Mouse (Mus musculus) left cerebral cortex, postnatal 25 days (tissue): ENCODE measurements at regions not wholly inside any gene's neighbourhood (a gene's known extent, or its start where the extent isn't known, plus 50 kb on each side); places are given as distances from the start of the nearest gene placed in this dataset.
A peak's percentile ranks its signal among the peaks of the same experiment; 100 is the strongest.

Experiments
- DNase-seq, 2 experiments: peaks; one replicate each; pipeline ENCODE4 v3.0.0; 2022; ENCODE audit warnings: low spot score in 2 of 2, mixed read lengths in 1 of 2
- intact Hi-C: fragments of 180-260 bp; cut with DNase I; formaldehyde crosslinking; loops from one replicate; pipeline ENCODE4 v1.15.1; 2025

GRCm38 (mm10) chr9:43571086-43571485 lies 172.7 kb upstream of the Nectin1 start:
- no peak for DNase-seq
- intact Hi-C loops, result loop anchor here (5.0 kb wide), 1 partner anchor 176 kb away; no protein-coding TSS in a partner anchor

GRCm38 (mm10) chr9:43575659-43576058 lies 168.1 kb upstream of the Nectin1 start:
- intact Hi-C loops, result no loop called here
- no peak for DNase-seq

GRCm38 (mm10) chr9:43580653-43581052 lies 163.1 kb upstream of the Nectin1 start:
- no peak for DNase-seq
- intact Hi-C loops, result no loop called here

- DNase-seq, result no peak
- intact Hi-C loops, result no loop called here
These were observed 158.2 kb upstream of the Nectin1 start for GRCm38 (mm10) chr9:43585616-43586015.

- intact Hi-C loops, result loop anchor here (5.0 kb wide), 1 partner anchor 89 kb away; no protein-coding TSS in a partner anchor
- peak; percentile 76 to 94 for DNase-seq
These were observed 150.5 kb upstream of the Nectin1 start for GRCm38 (mm10) chr9:43593236-43593635.

- intact Hi-C loops, result loop anchor here (5.0 kb wide), 1 partner anchor 87 kb away; no protein-coding TSS in a partner anchor
- no peak for DNase-seq
These were observed 149.0 kb upstream of the Nectin1 start for GRCm38 (mm10) chr9:43594814-43595213.

- intact Hi-C loops, result no loop called here
- no peak for DNase-seq
These were observed 148.3 kb upstream of the Nectin1 start for GRCm38 (mm10) chr9:43595461-43595860.

- intact Hi-C loops, result no loop called here
These were observed 143.4 kb upstream of the Nectin1 start for GRCm38 (mm10) chr9:43600396-43600795.

GRCm38 (mm10) chr9:43617632-43618031 lies 126.2 kb upstream of the Nectin1 start:
- intact Hi-C loops, result no loop called here
- no peak for DNase-seq

More at GRCm38 (mm10) chr9:43600396-43600795, 143.4 kb upstream of the Nectin1 start:
- no peak for DNase-seq

GRCm38 (mm10) chr9:43627558-43627957 lies 116.2 kb upstream of the Nectin1 start:
- DNase-seq, result peak in 1 of 2 experiments; percentile 12
- intact Hi-C loops, result no loop called here

GRCm38 (mm10) chr9:43628786-43629185 lies 115.0 kb upstream of the Nectin1 start:
- intact Hi-C loops, result no loop called here

GRCm38 (mm10) chr9:43636372-43636965 lies 107.3 kb upstream of the Nectin1 start:
- no peak for DNase-seq
- intact Hi-C loops, result no loop called here

More at GRCm38 (mm10) chr9:43628786-43629185, 115.0 kb upstream of the Nectin1 start:
- no peak for DNase-seq

GRCm38 (mm10) chr9:43658186-43658585 lies 85.6 kb upstream of the Nectin1 start:
- DNase-seq, result peak in 1 of 2 experiments; percentile 32
- intact Hi-C loops, result no loop called here

- intact Hi-C loops, result no loop called here
- DNase-seq, result no peak
These were observed 84.5 kb upstream of the Nectin1 start for GRCm38 (mm10) chr9:43659237-43659636.

GRCm38 (mm10) chr9:43660151-43660550 lies 83.6 kb upstream of the Nectin1 start:
- intact Hi-C loops, result no loop called here
- DNase-seq, result no peak

- DNase-seq, result no peak
- intact Hi-C loops, result no loop called here
These were observed 82.8 kb upstream of the Nectin1 start for GRCm38 (mm10) chr9:43660896-43661563.

GRCm38 (mm10) chr9:43661646-43662045 lies 82.1 kb upstream of the Nectin1 start:
- no peak for DNase-seq
- intact Hi-C loops, result no loop called here

GRCm38 (mm10) chr9:43667386-43667785 lies 76.4 kb upstream of the Nectin1 start:
- intact Hi-C loops, result no loop called here
- no peak for DNase-seq

- intact Hi-C loops, result no loop called here
- no peak for DNase-seq
These were observed 75.8 kb upstream of the Nectin1 start for GRCm38 (mm10) chr9:43667974-43668373.

- peak in 1 of 2 experiments; percentile 44 for DNase-seq
- intact Hi-C loops, result no loop called here
These were observed 75.1 kb upstream of the Nectin1 start for GRCm38 (mm10) chr9:43668731-43669130.

- intact Hi-C loops, result no loop called here
- peak in 1 of 2 experiments; percentile 53 for DNase-seq
These were observed 73.2 kb upstream of the Nectin1 start for GRCm38 (mm10) chr9:43670563-43670962.
